Mouse (Mus musculus): ENCODE data around the gene Taar8b. TPM values are rescaled to one million over a fixed set of nuclear protein-coding genes. Genes with fewer than 3 reads are reported as not detected.

The Taar8b gene
- not detected for polyA plus RNA-seq (2012; fragmentation: generic; extraction: Trizol)
- long read RNA-seq, experiment 1: 0 reads
- long read RNA-seq, experiment 2: 0 reads

- no peak within 1 kb of the TSS for H3ac ChIP-seq (ENCODE audit: control insufficient read depth, insufficient read length, low read depth)
- H3K4me3 ChIP-seq (ENCODE audit: insufficient read depth, poor library complexity, severe bottlenecking): no peak within 1 kb of the TSS
- H3K79me2 ChIP-seq (ENCODE audit: control insufficient read depth, insufficient read depth): no peaks in the 10 kb centered on the region
- TF ChIP-seq CTCF (IDR thresholded peaks at IDR 0.05; ENCODE audit: control insufficient read depth, insufficient read depth, insufficient read length) (no peak), USF1 (IDR thresholded peaks at IDR 0.05; ENCODE audit: low read depth) (no peak), FOSL1 (IDR thresholded peaks at IDR 0.05; ENCODE audit: insufficient read depth, low read length, poor library complexity, severe bottlenecking) (no peak), CEBPB (IDR thresholded peaks at IDR 0.05; ENCODE audit: low read depth) (no peak), MYOD1 (IDR thresholded peaks at IDR 0.05; ENCODE audit: control insufficient read depth, insufficient read length, low read depth) (no peak), MYOG (IDR thresholded peaks at IDR 0.05; ENCODE audit: control insufficient read depth, extremely low read depth, insufficient read length) (no peak), MAX (IDR thresholded peaks at IDR 0.05) (no peak)
- no peaks in the 10 kb centered on the region for H3K36me3 ChIP-seq (ENCODE audit: control insufficient read depth, insufficient read depth)
- no peaks in the 10 kb centered on the region for H3K79me3 ChIP-seq (ENCODE audit: low read depth)
- H3K27me3 ChIP-seq (ENCODE audit: control insufficient read depth, insufficient read depth, insufficient read length): no peaks in the 10 kb centered on the region
These were observed at the start of gene Taar8b for GRCm38 (mm10) chr10:24092194-24092593. Taar8b (minus strand) TSS chr10:24092294.

GRCm38 (mm10) chr10:24138623-24139261, 46.6 kb upstream of the Taar8b start:
- Histone ChIP-seq H3K27me3 (ENCODE audit: control insufficient read depth, insufficient read depth, insufficient read length) (peaks cover 9% of the 10 kb centered on the region), H3K36me3 (ENCODE audit: control insufficient read depth, insufficient read depth) (no peaks in the 10 kb centered on the region), H3K79me2 (ENCODE audit: control insufficient read depth, insufficient read depth) (no peaks in the 10 kb centered on the region), H3ac (ENCODE audit: control insufficient read depth, insufficient read length, low read depth) (no peak overlapping the region), H3K4me3 (ENCODE audit: insufficient read depth, poor library complexity, severe bottlenecking) (no peak overlapping the region), H3K79me3 (ENCODE audit: low read depth) (no peaks in the 10 kb centered on the region)
- TF ChIP-seq MAX (IDR thresholded peaks at IDR 0.05) (no peak), MYOD1 (IDR thresholded peaks at IDR 0.05; ENCODE audit: control insufficient read depth, insufficient read length, low read depth) (no peak), FOSL1 (IDR thresholded peaks at IDR 0.05; ENCODE audit: insufficient read depth, low read length, poor library complexity, severe bottlenecking) (no peak), CEBPB (IDR thresholded peaks at IDR 0.05; ENCODE audit: low read depth) (no peak), CTCF (IDR thresholded peaks at IDR 0.05; ENCODE audit: control insufficient read depth, insufficient read depth, insufficient read length) (no peak), MYOG (IDR thresholded peaks at IDR 0.05; ENCODE audit: control insufficient read depth, extremely low read depth, insufficient read length) (no peak), USF1 (IDR thresholded peaks at IDR 0.05; ENCODE audit: low read depth) (no peak)

GRCm38 (mm10) chr10:24134071-24134645, 42.1 kb upstream of the Taar8b start:
- no peaks in the 10 kb centered on the region for H3K79me3 ChIP-seq (ENCODE audit: low read depth)
- H3K27me3 ChIP-seq (ENCODE audit: control insufficient read depth, insufficient read depth, insufficient read length): no peaks in the 10 kb centered on the region
- TF ChIP-seq USF1 (IDR thresholded peaks at IDR 0.05; ENCODE audit: low read depth): no peak
- TF ChIP-seq CEBPB (IDR thresholded peaks at IDR 0.05; ENCODE audit: low read depth): no peak
- no peak for TF ChIP-seq FOSL1 (IDR thresholded peaks at IDR 0.05; ENCODE audit: insufficient read depth, low read length, poor library complexity, severe bottlenecking)
- TF ChIP-seq MAX (IDR thresholded peaks at IDR 0.05): no peak
- no peak for TF ChIP-seq MYOD1 (IDR thresholded peaks at IDR 0.05; ENCODE audit: control insufficient read depth, insufficient read length, low read depth)
- no peak for TF ChIP-seq CTCF (IDR thresholded peaks at IDR 0.05; ENCODE audit: control insufficient read depth, insufficient read depth, insufficient read length)
- no peak for TF ChIP-seq MYOG (IDR thresholded peaks at IDR 0.05; ENCODE audit: control insufficient read depth, extremely low read depth, insufficient read length)
- H3ac ChIP-seq (ENCODE audit: control insufficient read depth, insufficient read length, low read depth): no peak overlapping the region
- no peaks in the 10 kb centered on the region for H3K79me2 ChIP-seq (ENCODE audit: control insufficient read depth, insufficient read depth)
- H3K36me3 ChIP-seq (ENCODE audit: control insufficient read depth, insufficient read depth): no peaks in the 10 kb centered on the region
- no peak overlapping the region for H3K4me3 ChIP-seq (ENCODE audit: insufficient read depth, poor library complexity, severe bottlenecking)

GRCm38 (mm10) chr10:24133132-24133531, 41.0 kb upstream of the Taar8b start:
- no peaks in the 10 kb centered on the region for H3K27me3 ChIP-seq (ENCODE audit: control insufficient read depth, insufficient read depth, insufficient read length)
- H3K4me3 ChIP-seq (ENCODE audit: insufficient read depth, poor library complexity, severe bottlenecking): no peak overlapping the region
- TF ChIP-seq USF1 (IDR thresholded peaks at IDR 0.05; ENCODE audit: low read depth) (no peak), CEBPB (IDR thresholded peaks at IDR 0.05; ENCODE audit: low read depth) (no peak), MYOD1 (IDR thresholded peaks at IDR 0.05; ENCODE audit: control insufficient read depth, insufficient read length, low read depth) (no peak), MYOG (IDR thresholded peaks at IDR 0.05; ENCODE audit: control insufficient read depth, extremely low read depth, insufficient read length) (no peak), MAX (IDR thresholded peaks at IDR 0.05) (no peak), FOSL1 (IDR thresholded peaks at IDR 0.05; ENCODE audit: insufficient read depth, low read length, poor library complexity, severe bottlenecking) (no peak), CTCF (IDR thresholded peaks at IDR 0.05; ENCODE audit: control insufficient read depth, insufficient read depth, insufficient read length) (no peak)
- no peaks in the 10 kb centered on the region for H3K79me3 ChIP-seq (ENCODE audit: low read depth)
- no peak overlapping the region for H3ac ChIP-seq (ENCODE audit: control insufficient read depth, insufficient read length, low read depth)
- no peaks in the 10 kb centered on the region for H3K79me2 ChIP-seq (ENCODE audit: control insufficient read depth, insufficient read depth)
- no peaks in the 10 kb centered on the region for H3K36me3 ChIP-seq (ENCODE audit: control insufficient read depth, insufficient read depth)

- no peak overlapping the region for H3ac ChIP-seq (ENCODE audit: control insufficient read depth, insufficient read length, low read depth)
- no peak for TF ChIP-seq MYOD1 (IDR thresholded peaks at IDR 0.05; ENCODE audit: control insufficient read depth, insufficient read length, low read depth)
- no peak for TF ChIP-seq USF1 (IDR thresholded peaks at IDR 0.05; ENCODE audit: low read depth)
- no peak for TF ChIP-seq CEBPB (IDR thresholded peaks at IDR 0.05; ENCODE audit: low read depth)
- TF ChIP-seq MAX (IDR thresholded peaks at IDR 0.05): no peak
- no peak for TF ChIP-seq FOSL1 (IDR thresholded peaks at IDR 0.05; ENCODE audit: insufficient read depth, low read length, poor library complexity, severe bottlenecking)
- TF ChIP-seq CTCF (IDR thresholded peaks at IDR 0.05; ENCODE audit: control insufficient read depth, insufficient read depth, insufficient read length): no peak
- no peak for TF ChIP-seq MYOG (IDR thresholded peaks at IDR 0.05; ENCODE audit: control insufficient read depth, extremely low read depth, insufficient read length)
- H3K79me2 ChIP-seq (ENCODE audit: control insufficient read depth, insufficient read depth): no peaks in the 10 kb centered on the region
- H3K79me3 ChIP-seq (ENCODE audit: low read depth): no peaks in the 10 kb centered on the region
- H3K36me3 ChIP-seq (ENCODE audit: control insufficient read depth, insufficient read depth): no peaks in the 10 kb centered on the region
- H3K27me3 ChIP-seq (ENCODE audit: control insufficient read depth, insufficient read depth, insufficient read length): no peaks in the 10 kb centered on the region
- H3K4me3 ChIP-seq (ENCODE audit: insufficient read depth, poor library complexity, severe bottlenecking): no peak overlapping the region
These were observed 40.2 kb upstream of the Taar8b start for GRCm38 (mm10) chr10:24132273-24132672.
